Mouse (Mus musculus): ENCODE data around the gene Krt80. TPM values are rescaled to one million over a fixed set of nuclear protein-coding genes. Genes with fewer than 3 reads are reported as not detected.

Krt80 gene
- total RNA-seq (2021) (1 to 10 TPM; 2.2 to 2.8 TPM), polyA plus RNA-seq (2012; rRNA removed) (2.0 and 3.2 TPM in 2 replicates)
- long read RNA-seq, partial matches to known transcripts = 0 of 1 reads
- long read RNA-seq, other reads (novel, unspliced or antisense) = 0 of 1 reads

- peak; percentile 88 to 92 for DNase-seq
- no peak within 1 kb of the TSS; the same call in 1 of the 2 replicates for H3K9ac ChIP-seq (ENCODE audit: low read depth, low read length)
- H3K27ac ChIP-seq = peak within 1 kb of the TSS; percentile 68
- no peaks in the 10 kb centered on the region for H3K36me3 ChIP-seq (ENCODE audit: control insufficient read depth, insufficient read depth, low read length)
- peaks cover 27% of the 10 kb centered on the region for H3K4me1 ChIP-seq (ENCODE audit: control insufficient read depth, insufficient read depth, low read length)
- 32% methylated on average over 22 of the region's 22 CpGs for WGBS
- no peaks in the 10 kb centered on the region for H3K27me3 ChIP-seq (ENCODE audit: control insufficient read depth, insufficient read depth, low read length)
- H3K79me2 ChIP-seq (replicated peaks; ENCODE audit: control insufficient read depth, insufficient read depth, low read length) = no peaks in the 10 kb centered on the region
- TF ChIP-seq EP300 (IDR thresholded peaks at IDR 0.05; ENCODE audit: insufficient read depth, low read depth, low read length) (peak; percentile 62; the same call in 1 of the 2 replicates), POLR2A (IDR thresholded peaks at IDR 0.05; ENCODE audit: insufficient read depth, low read depth, low read length) (no peak), CTCF (IDR thresholded peaks at IDR 0.05) (no peak)
- no peak within 1 kb of the TSS for H3K4me3 ChIP-seq
- intact Hi-C loops (cut with DNase I) = no loop called here
Measured at GRCm38 (mm10) chr15:101370101-101370911, at the start of gene Krt80. Gene Krt80 (minus strand): TSS chr15:101370162.

- Histone ChIP-seq H3K79me2 (replicated peaks; ENCODE audit: control insufficient read depth, insufficient read depth, low read length) (no peaks in the 10 kb centered on the region), H3K27ac (no peak overlapping the region), H3K36me3 (ENCODE audit: control insufficient read depth, insufficient read depth, low read length) (no peaks in the 10 kb centered on the region), H3K4me1 (ENCODE audit: control insufficient read depth, insufficient read depth, low read length) (no peaks in the 10 kb centered on the region), H3K27me3 (ENCODE audit: control insufficient read depth, insufficient read depth, low read length) (no peaks in the 10 kb centered on the region), H3K4me3 (no peak overlapping the region), H3K9ac (ENCODE audit: low read depth, low read length) (no peak overlapping the region)
- intact Hi-C loops (cut with DNase I) = no loop called here
- WGBS = 72% methylated on average over 4 of the region's 4 CpGs
- TF ChIP-seq CTCF (IDR thresholded peaks at IDR 0.05) (no peak), POLR2A (IDR thresholded peaks at IDR 0.05; ENCODE audit: insufficient read depth, low read depth, low read length) (no peak), EP300 (IDR thresholded peaks at IDR 0.05; ENCODE audit: insufficient read depth, low read depth, low read length) (no peak)
- no peak for DNase-seq
Measured at GRCm38 (mm10) chr15:101418950-101419349, 49.0 kb upstream of the Krt80 start.

- Histone ChIP-seq H3K27ac (no peak overlapping the region), H3K4me1 (ENCODE audit: control insufficient read depth, insufficient read depth, low read length) (no peaks in the 10 kb centered on the region), H3K9ac (ENCODE audit: low read depth, low read length) (no peak overlapping the region), H3K4me3 (no peak overlapping the region), H3K79me2 (replicated peaks; ENCODE audit: control insufficient read depth, insufficient read depth, low read length) (no peaks in the 10 kb centered on the region), H3K36me3 (ENCODE audit: control insufficient read depth, insufficient read depth, low read length) (no peaks in the 10 kb centered on the region), H3K27me3 (ENCODE audit: control insufficient read depth, insufficient read depth, low read length) (peaks cover 3% of the 10 kb centered on the region; the same call in 1 of the 2 replicates)
- no peak for DNase-seq
- no peak for TF ChIP-seq CTCF (IDR thresholded peaks at IDR 0.05)
- TF ChIP-seq POLR2A (IDR thresholded peaks at IDR 0.05; ENCODE audit: insufficient read depth, low read depth, low read length) = no peak
- TF ChIP-seq EP300 (IDR thresholded peaks at IDR 0.05; ENCODE audit: insufficient read depth, low read depth, low read length) = no peak
- WGBS = 68% methylated on average over 11 of the region's 11 CpGs
- intact Hi-C loops (cut with DNase I) = no loop called here
Measured at GRCm38 (mm10) chr15:101414807-101415565, 45.0 kb upstream of the Krt80 start.

- intact Hi-C loops (cut with DNase I) = no loop called here
- Histone ChIP-seq H3K27ac (no peak overlapping the region), H3K27me3 (ENCODE audit: control insufficient read depth, insufficient read depth, low read length) (peaks cover 3% of the 10 kb centered on the region; the same call in 1 of the 2 replicates), H3K36me3 (ENCODE audit: control insufficient read depth, insufficient read depth, low read length) (no peaks in the 10 kb centered on the region), H3K4me3 (no peak overlapping the region), H3K9ac (ENCODE audit: low read depth, low read length) (no peak overlapping the region), H3K79me2 (replicated peaks; ENCODE audit: control insufficient read depth, insufficient read depth, low read length) (no peaks in the 10 kb centered on the region), H3K4me1 (ENCODE audit: control insufficient read depth, insufficient read depth, low read length) (no peaks in the 10 kb centered on the region)
- no peak for DNase-seq
- no peak for TF ChIP-seq POLR2A (IDR thresholded peaks at IDR 0.05; ENCODE audit: insufficient read depth, low read depth, low read length)
- TF ChIP-seq CTCF (IDR thresholded peaks at IDR 0.05) = no peak
- TF ChIP-seq EP300 (IDR thresholded peaks at IDR 0.05; ENCODE audit: insufficient read depth, low read depth, low read length) = no peak
- WGBS = 56% methylated on average over 7 of the region's 7 CpGs
Measured at GRCm38 (mm10) chr15:101413916-101414635, 44.1 kb upstream of the Krt80 start.

GRCm38 (mm10) chr15:101412188-101412587, 42.2 kb upstream of the Krt80 start:
- peaks cover 3% of the 10 kb centered on the region; the same call in 1 of the 2 replicates for H3K27me3 ChIP-seq (ENCODE audit: control insufficient read depth, insufficient read depth, low read length)
- intact Hi-C loops (cut with DNase I) = no loop called here

More at GRCm38 (mm10) chr15:101412188-101412587, 42.2 kb upstream of the Krt80 start:
- no peak for TF ChIP-seq CTCF (IDR thresholded peaks at IDR 0.05)
- no peak for TF ChIP-seq EP300 (IDR thresholded peaks at IDR 0.05; ENCODE audit: insufficient read depth, low read depth, low read length)
- no peak for TF ChIP-seq POLR2A (IDR thresholded peaks at IDR 0.05; ENCODE audit: insufficient read depth, low read depth, low read length)
- Histone ChIP-seq H3K27ac (no peak overlapping the region), H3K9ac (ENCODE audit: low read depth, low read length) (no peak overlapping the region), H3K36me3 (ENCODE audit: control insufficient read depth, insufficient read depth, low read length) (no peaks in the 10 kb centered on the region), H3K4me1 (ENCODE audit: control insufficient read depth, insufficient read depth, low read length) (no peaks in the 10 kb centered on the region), H3K4me3 (no peak overlapping the region), H3K79me2 (replicated peaks; ENCODE audit: control insufficient read depth, insufficient read depth, low read length) (no peaks in the 10 kb centered on the region)
- WGBS = 43% methylated on average over 31 of the region's 31 CpGs
- peak in 1 of 2 experiments; percentile 22 for DNase-seq

Measured in heart, adult 2 months (tissue).